Mouse (Mus musculus): Measurements from ENCODE around the gene Ipo13. TPM values are rescaled to one million over a fixed set of nuclear protein-coding genes. Genes with fewer than 3 reads are reported as not detected.
A peak's percentile ranks its signal among the peaks of the same experiment; 100 is the strongest.

Ipo13 gene
- total and polyA plus RNA-seq, 3 experiments: 7.4 to 46.5 (median 22.0) TPM

- H3K36me3 ChIP-seq (replicated peaks in 1 of 2; ENCODE audit: control insufficient read depth in 1 of 2, insufficient read depth in 1 of 2, low read length in 1 of 2): peaks cover 15 to 90% of the 10 kb centered on the region in 2 experiments
- 0 out of 4 replicates have a peak, but pooled peaks cover 0 to 4% of the 10 kb centered on the region in 2 experiments for H3K4me1 ChIP-seq (ENCODE audit: control insufficient read depth in 1 of 2, insufficient read depth in 2 of 2)
- H3K9me3 ChIP-seq (replicated peaks; ENCODE audit: low read length): no peaks in the 10 kb centered on the region
- no peaks in the 10 kb centered on the region for H3K27me3 ChIP-seq (replicated peaks)
- in situ Hi-C loops (cut with MboI; ENCODE audit: low pct_ligation_motif_present, low pct_unique_long_range_greater_than_20kb, low sequenced_read_pairs): no loop called here
- peak within 1 kb of the TSS; percentile 44; the same call in 1 of the 2 replicates for H3K4me2 ChIP-seq (ENCODE audit: insufficient read depth, low read depth, poor library complexity, severe bottlenecking)
- dilution Hi-C loops (cut with MboI; ENCODE audit: extremely low pct_ligation_motif_present, extremely low pct_unique_long_range_greater_than_20kb, low sequenced_read_pairs): no loop called here
- H3K4me3 ChIP-seq (replicated peaks in 1 of 3; ENCODE audit: low read depth in 2 of 3, low read length in 2 of 3, poor library complexity in 1 of 3): no peak within 1 kb of the TSS
- H3K9ac ChIP-seq (ENCODE audit: insufficient read depth, low read depth): no peak within 1 kb of the TSS
- no peak within 1 kb of the TSS for H3K27ac ChIP-seq (ENCODE audit: insufficient read depth, low read depth)
- no peaks in the 10 kb centered on the region for H3K79me2 ChIP-seq (replicated peaks; ENCODE audit: control insufficient read depth, extremely low read depth, insufficient read depth, poor library complexity, severe bottlenecking)
- DNase-seq (ENCODE audit: extremely low read depth): no peak
- TF ChIP-seq BHLHE40 (IDR thresholded peaks at IDR 0.05; ENCODE audit: low read depth, low read length) (no peak), SMC3 (IDR thresholded peaks at IDR 0.05; ENCODE audit: low read depth, low read length) (no peak), USF2 (conservative IDR thresholded peaks at IDR 0.05; ENCODE audit: low read depth, low read length) (no peak), ELF1 (IDR thresholded peaks at IDR 0.05; ENCODE audit: low read depth, low read length) (no peak), MAFK (IDR thresholded peaks at IDR 0.05; ENCODE audit: insufficient replicate concordance, low read length) (no peak), ZMIZ1 (IDR thresholded peaks at IDR 0.05; ENCODE audit: low read depth, low read length) (no peak), KAT2A (IDR thresholded peaks at IDR 0.05; ENCODE audit: insufficient replicate concordance, low read length) (no peak), MAZ (IDR thresholded peaks at IDR 0.05; ENCODE audit: low read depth, low read length) (no peak)
Measured at GRCm38 (mm10) chr4:117872471-117872886, 42.3 kb downstream of the Ipo13 start, which contains the start of gene Ccdc24. Gene Ccdc24 (minus strand): TSS chr4:117872557.

GRCm38 (mm10) chr4:117871787-117872186 lies 43.0 kb downstream of the Ipo13 start:
- H3K4me1 ChIP-seq (ENCODE audit: control insufficient read depth in 1 of 2, insufficient read depth in 2 of 2): 0 out of 4 replicates have a peak, but pooled peaks cover 0 to 4% of the 10 kb centered on the region in 2 experiments
- dilution Hi-C loops (cut with MboI; ENCODE audit: extremely low pct_ligation_motif_present, extremely low pct_unique_long_range_greater_than_20kb, low sequenced_read_pairs) (no loop called here), in situ Hi-C loops (cut with MboI; ENCODE audit: low pct_ligation_motif_present, low pct_unique_long_range_greater_than_20kb, low sequenced_read_pairs) (no loop called here)
- H3K79me2 ChIP-seq (replicated peaks; ENCODE audit: control insufficient read depth, extremely low read depth, insufficient read depth, poor library complexity, severe bottlenecking): no peaks in the 10 kb centered on the region
- no peak for DNase-seq (ENCODE audit: extremely low read depth)
- H3K9ac ChIP-seq (ENCODE audit: insufficient read depth, low read depth): no peak overlapping the region
- TF ChIP-seq ZNF384 (IDR thresholded peaks at IDR 0.05; ENCODE audit: low read depth, low read length) (no peak), ZKSCAN1 (IDR thresholded peaks at IDR 0.05; ENCODE audit: borderline replicate concordance, low read depth, low read length) (no peak), MAZ (IDR thresholded peaks at IDR 0.05; ENCODE audit: low read depth, low read length) (no peak), E2F4 (IDR thresholded peaks at IDR 0.05; ENCODE audit: insufficient replicate concordance, low read depth, low read length) (no peak), MEF2A (IDR thresholded peaks at IDR 0.05; ENCODE audit: borderline replicate concordance, low read depth, low read length) (no peak)
- no peak overlapping the region for H3K4me2 ChIP-seq (ENCODE audit: insufficient read depth, low read depth, poor library complexity, severe bottlenecking)
- no peaks in the 10 kb centered on the region for H3K27me3 ChIP-seq (replicated peaks)
- no peak overlapping the region for H3K27ac ChIP-seq (ENCODE audit: insufficient read depth, low read depth)
- H3K9me3 ChIP-seq (replicated peaks; ENCODE audit: low read length): no peaks in the 10 kb centered on the region
- peaks cover 18 to 90% of the 10 kb centered on the region in 2 experiments for H3K36me3 ChIP-seq (replicated peaks in 1 of 2; ENCODE audit: control insufficient read depth in 1 of 2, insufficient read depth in 1 of 2, low read length in 1 of 2)
- H3K4me3 ChIP-seq (replicated peaks in 1 of 3; ENCODE audit: low read depth in 2 of 3, low read length in 2 of 3, poor library complexity in 1 of 3): no peak overlapping the region

GRCm38 (mm10) chr4:117870437-117870836 lies 44.4 kb downstream of the Ipo13 start:
- no peak for DNase-seq (ENCODE audit: extremely low read depth)
- no peak overlapping the region for H3K4me2 ChIP-seq (ENCODE audit: insufficient read depth, low read depth, poor library complexity, severe bottlenecking)
- H3K4me3 ChIP-seq (replicated peaks in 1 of 3; ENCODE audit: low read depth in 2 of 3, low read length in 2 of 3, poor library complexity in 1 of 3): no peak overlapping the region
- H3K36me3 ChIP-seq (replicated peaks in 1 of 2; ENCODE audit: control insufficient read depth in 1 of 2, insufficient read depth in 1 of 2, low read length in 1 of 2): peaks cover 26 to 91% of the 10 kb centered on the region in 2 experiments
- dilution Hi-C loops (cut with MboI; ENCODE audit: extremely low pct_ligation_motif_present, extremely low pct_unique_long_range_greater_than_20kb, low sequenced_read_pairs): no loop called here
- H3K9ac ChIP-seq (ENCODE audit: insufficient read depth, low read depth): no peak overlapping the region
- no peaks in the 10 kb centered on the region for H3K27me3 ChIP-seq (replicated peaks)
- H3K4me1 ChIP-seq (ENCODE audit: control insufficient read depth in 1 of 2, insufficient read depth in 2 of 2): 0 out of 4 replicates have a peak, but pooled peaks cover 0 to 4% of the 10 kb centered on the region in 2 experiments
- in situ Hi-C loops (cut with MboI; ENCODE audit: low pct_ligation_motif_present, low pct_unique_long_range_greater_than_20kb, low sequenced_read_pairs): no loop called here
- no peaks in the 10 kb centered on the region for H3K9me3 ChIP-seq (replicated peaks; ENCODE audit: low read length)
- no peaks in the 10 kb centered on the region for H3K79me2 ChIP-seq (replicated peaks; ENCODE audit: control insufficient read depth, extremely low read depth, insufficient read depth, poor library complexity, severe bottlenecking)
- H3K27ac ChIP-seq (ENCODE audit: insufficient read depth, low read depth): no peak overlapping the region
- TF ChIP-seq ELF1 (IDR thresholded peaks at IDR 0.05; ENCODE audit: low read depth, low read length): no peak
- no peak for TF ChIP-seq SIN3A (IDR thresholded peaks at IDR 0.05; ENCODE audit: low read length)
- TF ChIP-seq MAZ (IDR thresholded peaks at IDR 0.05; ENCODE audit: low read depth, low read length): no peak
- TF ChIP-seq TBP (conservative IDR thresholded peaks at IDR 0.05; ENCODE audit: low read depth, low read length): no peak
- no peak for TF ChIP-seq HCFC1 (IDR thresholded peaks at IDR 0.05; ENCODE audit: low read depth, low read length)
- TF ChIP-seq ZC3H11A (IDR thresholded peaks at IDR 0.05; ENCODE audit: low read depth, low read length): no peak
- TF ChIP-seq SMC3 (IDR thresholded peaks at IDR 0.05; ENCODE audit: low read depth, low read length): no peak
- no peak for TF ChIP-seq JUN (IDR thresholded peaks at IDR 0.05; ENCODE audit: insufficient read depth, low read depth, low read length)
- TF ChIP-seq MAX (IDR thresholded peaks at IDR 0.05; ENCODE audit: low read length): no peak
- TF ChIP-seq POLR2AphosphoS2 (IDR thresholded peaks at IDR 0.05; ENCODE audit: low read depth, low read length): no peak
- TF ChIP-seq EP300 (IDR thresholded peaks at IDR 0.05; ENCODE audit: low read length): no peak
- TF ChIP-seq RCOR1 (conservative IDR thresholded peaks at IDR 0.05; ENCODE audit: low read depth, low read length): no peak
- no peak for TF ChIP-seq CTCF (conservative IDR thresholded peaks at IDR 0.05 in 1 of 2, IDR thresholded peaks at IDR 0.05 in 1 of 2; ENCODE audit: low read depth in 2 of 2, low read length in 2 of 2)
- TF ChIP-seq JUND (conservative IDR thresholded peaks at IDR 0.05; ENCODE audit: low read depth, low read length): no peak
- no peak for TF ChIP-seq TCF12 (IDR thresholded peaks at IDR 0.05; ENCODE audit: low read depth, low read length)
- no peak for TF ChIP-seq USF2 (conservative IDR thresholded peaks at IDR 0.05; ENCODE audit: low read depth, low read length)
- no peak for TF ChIP-seq ETS1 (conservative IDR thresholded peaks at IDR 0.05; ENCODE audit: low read depth, low read length)
